27 mouse cellular contexts compared by ENCODE assay signal in the genomic region with DNA sequence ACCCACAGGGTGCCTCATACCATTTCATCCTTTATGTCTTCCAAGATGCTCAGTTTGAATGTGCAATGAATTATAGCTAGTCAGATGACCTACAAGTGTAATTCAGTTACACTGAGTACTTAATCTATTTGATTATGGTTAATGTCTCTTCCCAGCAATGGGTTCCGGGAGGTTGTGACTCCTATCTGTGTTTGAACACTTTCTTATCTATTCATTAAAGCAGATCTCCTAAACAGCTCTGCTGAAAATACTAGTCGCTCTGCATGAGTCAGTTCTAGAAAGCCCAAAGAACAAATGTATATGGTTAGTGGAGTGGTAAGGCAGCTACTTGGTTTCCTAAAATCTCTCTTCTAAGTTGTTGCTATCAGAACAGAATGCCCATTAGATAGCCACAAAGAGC. TPM values are rescaled to one million over a fixed set of nuclear protein-coding genes. Genes with fewer than 3 reads are reported as not detected.
A peak's percentile ranks its signal among the peaks of the same experiment; 100 is the strongest.
DNase-seq lines count a peak whose midpoint lies in the region; ATAC-seq and TF ChIP-seq lines count a peak whose summit lies in the region.
"Had no signal": no experiment of that assay in that cellular context is flagged by ENCODE, and none has a peak within 500 bp of the region (broad histone marks: within the 10 kb centered on the region; RNA-seq: fewer than 3 reads in every experiment).

No protein-coding gene starts in this region.

- TF ChIP-seq POLR2A in small intestine, adult 2 months (IDR thresholded peaks at IDR 0.05; ENCODE audit: low read depth, low read length), result no peak

- 16% methylated on average over 2 of the region's 2 CpGs for WGBS in heart, embryonic 16.5 days
- 10% methylated on average over 2 of the region's 2 CpGs for WGBS in heart, embryonic 10.5 days
- WGBS in liver, embryonic 12.5 days (ENCODE audit: insufficient replicate concordance), result 10% methylated on average over 2 of the region's 2 CpGs
- WGBS in intestine, embryonic 16.5 days, result 34% methylated on average over 2 of the region's 2 CpGs
- WGBS in small intestine, adult 2 months, result 22% methylated on average over 2 of the region's 2 CpGs

- peak overlapping the region; percentile 48; the same call in 1 of the 2 replicates for H3K27ac ChIP-seq in heart, embryonic 16.5 days (ENCODE audit: low read length)
- H3K27ac ChIP-seq in heart, embryonic 10.5 days, result no peak overlapping the region
- H3K27ac ChIP-seq in liver, embryonic 12.5 days, result peak overlapping the region; percentile 62; the same call in 1 of the 2 replicates
- H3K27ac ChIP-seq in intestine, embryonic 16.5 days (ENCODE audit: low read length), result peak overlapping the region; percentile 13; the same call in 1 of the 2 replicates
- H3K27ac ChIP-seq in small intestine, adult 2 months (ENCODE audit: insufficient read depth, low read depth, low read length), result 0 out of 2 replicates have a peak overlapping the region, but pooled peaks have one; percentile 15
- no peak overlapping the region for H3K27ac ChIP-seq in left cerebral cortex, adult 2 months
- H3K27ac ChIP-seq: forebrain, embryonic 12.5 days; hindbrain, postnatal 0 days; layer of hippocampus, adult 2 months; lung, embryonic 15.5 days; macrophage; midbrain, embryonic 10.5 days had no signal

- no peak overlapping the region for H3K4me3 ChIP-seq in heart, embryonic 16.5 days (ENCODE audit: low read length)
- H3K4me3 ChIP-seq in heart, embryonic 10.5 days, result no peak overlapping the region
- H3K4me3 ChIP-seq in liver, embryonic 12.5 days, result no peak overlapping the region
- H3K4me3 ChIP-seq in intestine, embryonic 16.5 days (ENCODE audit: low read length), result no peak overlapping the region
- no peak overlapping the region for H3K4me3 ChIP-seq in small intestine, adult 2 months (ENCODE audit: low read depth, low read length)
- no peak overlapping the region for H3K4me3 ChIP-seq in left cerebral cortex, adult 2 months
- H3K4me3 ChIP-seq: erythroblast, embryonic 14.5 days; forebrain, embryonic 12.5 days; layer of hippocampus, adult 2 months; lung, embryonic 15.5 days; midbrain, embryonic 10.5 days had no signal

- no peak overlapping the region for H3K4me2 ChIP-seq in heart, embryonic 16.5 days (ENCODE audit: low read depth, low read length)
- H3K4me2 ChIP-seq in liver, embryonic 12.5 days, result peak overlapping the region; percentile 35
- no peak overlapping the region for H3K4me2 ChIP-seq in intestine, embryonic 16.5 days (ENCODE audit: low read depth, low read length)
- H3K4me2 ChIP-seq: forebrain, embryonic 12.5 days; lung, embryonic 15.5 days had no signal

- ATAC-seq in heart, embryonic 16.5 days (replicated peaks; ENCODE audit: extremely low read depth, insufficient read depth, low FRiP score), result no peak
- peak; percentile 76 for ATAC-seq in liver, embryonic 12.5 days
- no peak for ATAC-seq in intestine, embryonic 16.5 days
- ATAC-seq: CD4-positive, CD25-positive, alpha-beta regulatory T cell, adult 4 months; hindbrain, postnatal 0 days; Patski had no signal

- intact Hi-C loops in left cerebral cortex, adult 2 months (cut with DNase I), result no loop called here

- no peak overlapping the region for H3K9ac ChIP-seq in heart, embryonic 16.5 days (ENCODE audit: low read length)
- no peak overlapping the region for H3K9ac ChIP-seq in liver, embryonic 12.5 days
- H3K9ac ChIP-seq in intestine, embryonic 16.5 days (ENCODE audit: low read depth, low read length), result no peak overlapping the region
- H3K9ac ChIP-seq: forebrain, embryonic 12.5 days; lung, embryonic 15.5 days had no signal

- no peaks in the 10 kb centered on the region for H3K9me3 ChIP-seq in heart, embryonic 16.5 days (replicated peaks; ENCODE audit: control insufficient read depth, low read length)
- no peaks in the 10 kb centered on the region for H3K9me3 ChIP-seq in heart, embryonic 10.5 days
- H3K9me3 ChIP-seq in liver, embryonic 12.5 days (replicated peaks), result no peaks in the 10 kb centered on the region
- no peaks in the 10 kb centered on the region for H3K9me3 ChIP-seq in intestine, embryonic 16.5 days (ENCODE audit: control insufficient read depth, low read length)
- H3K9me3 ChIP-seq: forebrain, embryonic 12.5 days; lung, embryonic 15.5 days; midbrain, embryonic 10.5 days had no signal

- no peaks in the 10 kb centered on the region for H3K36me3 ChIP-seq in heart, embryonic 16.5 days (ENCODE audit: control insufficient read depth, insufficient read depth)
- peaks cover 5% of the 10 kb centered on the region; the same call in 1 of the 2 replicates for H3K36me3 ChIP-seq in heart, embryonic 10.5 days
- H3K36me3 ChIP-seq in liver, embryonic 12.5 days, result peaks cover 6% of the 10 kb centered on the region; the same call in 1 of the 2 replicates
- H3K36me3 ChIP-seq in intestine, embryonic 16.5 days (ENCODE audit: control insufficient read depth, insufficient read depth, low read length), result no peaks in the 10 kb centered on the region
- peaks cover 8% of the 10 kb centered on the region for H3K36me3 ChIP-seq in small intestine, adult 2 months (ENCODE audit: control insufficient read depth, insufficient read depth, low read length)
- H3K36me3 ChIP-seq: forebrain, embryonic 12.5 days; lung, embryonic 15.5 days had no signal

- no peak for DNase-seq in heart, embryonic 10.5 days (ENCODE audit: low spot score)
- no peak for DNase-seq in liver
- DNase-seq in cerebellum, postnatal 36 days, result no peak
- no peak for DNase-seq in left cerebral cortex, adult 2 months (ENCODE audit: extremely low spot score in 1 of 2, low spot score in 2 of 2)
- DNase-seq: adrenal gland, postnatal 36 days; cerebellum, adult 11 months; cerebellum, adult 9-11 months; gastrocnemius, postnatal 36 days; heart, postnatal 14 days; kidney, adult 2 months; kidney, postnatal 25 days; right cerebral cortex, postnatal 14 days; spleen, adult 18-20 months; thymus, postnatal 36 days had no signal

- peaks cover 21% of the 10 kb centered on the region for H3K4me1 ChIP-seq in heart, embryonic 16.5 days (ENCODE audit: control insufficient read depth, insufficient read depth, low read length)
- peaks cover 28% of the 10 kb centered on the region for H3K4me1 ChIP-seq in heart, embryonic 10.5 days
- H3K4me1 ChIP-seq in liver, embryonic 12.5 days, result peaks cover 49% of the 10 kb centered on the region
- peaks cover 15% of the 10 kb centered on the region for H3K4me1 ChIP-seq in intestine, embryonic 16.5 days (ENCODE audit: control insufficient read depth, insufficient read depth, low read length)
- peaks cover 10% of the 10 kb centered on the region; the same call in 1 of the 2 replicates for H3K4me1 ChIP-seq in small intestine, adult 2 months (ENCODE audit: control insufficient read depth, insufficient read depth, insufficient read length, low read length)
- H3K4me1 ChIP-seq: lung, embryonic 15.5 days had no signal

- no peaks in the 10 kb centered on the region for H3K27me3 ChIP-seq in heart, embryonic 16.5 days (ENCODE audit: control insufficient read depth, insufficient read depth, low read length)
- H3K27me3 ChIP-seq in heart, embryonic 10.5 days (ENCODE audit: insufficient read depth, poor library complexity, severe bottlenecking), result no peaks in the 10 kb centered on the region
- no peaks in the 10 kb centered on the region for H3K27me3 ChIP-seq in liver, embryonic 12.5 days (replicated peaks)
- no peaks in the 10 kb centered on the region for H3K27me3 ChIP-seq in intestine, embryonic 16.5 days (replicated peaks; ENCODE audit: control insufficient read depth, insufficient read depth, low read length)
- no peaks in the 10 kb centered on the region for H3K27me3 ChIP-seq in small intestine, adult 2 months (ENCODE audit: control insufficient read depth, insufficient read depth, low read length)
- H3K27me3 ChIP-seq: Patski had no signal

- no peak for TF ChIP-seq CTCF in small intestine, adult 2 months (IDR thresholded peaks at IDR 0.05; ENCODE audit: extremely low read depth, insufficient read length, insufficient replicate concordance, low read depth, low read length)
- no peak for TF ChIP-seq CTCF in left cerebral cortex, adult 2 months (IDR thresholded peaks at IDR 0.05)

RNA-seq across cellular contexts. Expression of gene Ccdc34, which starts 22.6 kb away (rescaled TPM):
- polyA plus RNA-seq in heart, embryonic 16.5 days (2015; fragmentation: Nextera tagmentation; extraction: Ambion mirVana), result 26.4 TPM in 2 replicates
- 24.1 and 29.8 TPM in 2 replicates for polyA plus RNA-seq in heart, embryonic 10.5 days (2016; fragmentation: Nextera tagmentation; extraction: Ambion mirVana)
- 26.8 and 28.3 TPM in 2 replicates for polyA plus RNA-seq in liver, embryonic 12.5 days (2016; fragmentation: Nextera tagmentation; extraction: Ambion mirVana)
- polyA plus RNA-seq in intestine, embryonic 16.5 days (2015; fragmentation: Nextera tagmentation; extraction: Ambion mirVana), result 34.5 and 40.0 TPM in 2 replicates
- polyA plus RNA-seq in small intestine, adult 2 months (2012; rRNA removed), result 6.2 and 10.2 TPM in 2 replicates
- 10 to 100 TPM; 11.9 to 13.3 TPM for total RNA-seq in left cerebral cortex, adult 2 months (2021)

Comparison
In these comparisons a context has a peak if more than half of its experiments do, and no peak if none do; other contexts are left out.
1. H3K27ac ChIP-seq: peak in heart, embryonic 16.5 days (single experiment), liver, embryonic 12.5 days (single experiment), intestine, embryonic 16.5 days (single experiment) and small intestine, adult 2 months (single experiment); none in heart, embryonic 10.5 days (single experiment) and left cerebral cortex, adult 2 months (single experiment).